Mouse (Mus musculus) layer of hippocampus, adult 2 months (tissue): ENCODE measurements around the gene Nolc1. TPM values are rescaled to one million over a fixed set of nuclear protein-coding genes. Genes with fewer than 3 reads are reported as not detected.
A peak's percentile ranks its signal among the peaks of the same experiment; 100 is the strongest.

ENCODE experiments used
- DNase-seq, 2 experiments: peaks; one replicate each; pipeline ENCODE4 v3.0.0; 2022; ENCODE audit warnings: low spot score in 2 of 2
- H3K27ac ChIP-seq: fragments of 200-600 bp; 2 replicates; pipeline ENCODE4 v1.8.1; 2022
- H3K4me3 ChIP-seq: fragments of 200-600 bp; 2 replicates; pipeline ENCODE4 v1.8.1; 2022; ENCODE audit warnings: mild to moderate bottlenecking
- CTCF ChIP-seq: fragments of 200-600 bp; conservative IDR thresholded peaks from 2 replicates; pipeline ENCODE4 v1.8.1; 2022; ENCODE audit warnings: antibody characterized with exemption, mild to moderate bottlenecking, moderate library complexity
- total RNA-seq, 2 experiments: library from RNA; stranded (reverse); gene quantifications; 2 replicates each; pipeline ENCODE4 v1.2.3; 2021

Nolc1 gene
- total RNA-seq, 2 experiments from 2014 or later: 48.7 to 51.8 TPM

DNA sequence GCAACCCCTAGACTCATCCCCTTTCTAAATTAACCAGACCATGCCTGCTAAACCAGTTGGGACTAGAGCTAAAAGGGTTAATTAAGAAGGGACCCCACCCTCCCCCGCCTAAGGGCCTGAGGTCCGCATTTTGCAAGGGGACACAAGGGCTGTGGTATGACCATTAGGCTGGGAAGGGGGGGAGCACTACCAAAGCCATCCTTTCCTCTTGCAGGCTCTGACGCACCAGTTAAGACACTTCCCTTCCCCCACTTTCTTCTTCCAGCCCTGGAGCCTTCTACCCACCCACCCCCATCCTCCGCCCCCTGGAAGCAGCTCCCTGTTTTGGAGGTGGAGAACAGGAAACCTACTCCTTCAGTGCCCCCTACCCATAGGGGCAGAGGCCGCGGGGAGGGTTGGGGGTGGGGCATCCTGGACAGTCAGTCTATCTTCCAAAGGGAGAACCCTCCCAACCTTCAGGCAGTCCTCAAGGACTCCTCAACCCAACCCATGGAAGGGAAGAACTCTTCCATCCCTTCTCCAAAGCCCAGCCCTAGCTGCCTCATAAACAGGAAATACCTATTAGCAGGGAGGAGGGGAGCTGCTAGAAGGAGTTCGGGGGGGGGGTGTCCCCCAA is 29.9 kb upstream of the Nolc1 start:
- no peak for TF ChIP-seq CTCF
- H3K27ac ChIP-seq: peak overlapping the region; percentile 96
- peak; percentile 39 to 71 for DNase-seq
- H3K4me3 ChIP-seq: peak overlapping the region; percentile 82

DNA sequence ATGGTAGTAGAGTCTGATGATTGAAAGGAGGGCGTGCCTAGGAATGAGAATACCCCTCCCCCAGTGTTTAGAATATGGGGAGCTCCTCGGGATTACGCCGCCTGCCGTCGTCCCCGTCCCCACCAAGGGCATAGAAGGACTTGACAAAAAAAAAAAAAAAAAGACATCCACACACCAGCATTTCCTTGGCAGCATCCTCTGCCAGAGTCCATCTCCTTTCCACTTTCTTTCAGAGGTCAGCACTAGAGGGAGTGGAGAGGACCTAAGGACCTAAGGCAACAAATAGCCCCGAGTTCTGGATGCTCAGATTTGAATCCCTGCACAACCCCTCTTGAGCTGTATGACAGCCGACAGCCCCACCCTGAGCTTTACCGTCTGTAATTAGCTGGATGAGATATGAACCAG is 29.0 kb upstream of the Nolc1 start:
- TF ChIP-seq CTCF: no peak
- H3K4me3 ChIP-seq: no peak overlapping the region
- DNase-seq: no peak
- no peak overlapping the region; the same call in 1 of the 2 replicates for H3K27ac ChIP-seq

DNA sequence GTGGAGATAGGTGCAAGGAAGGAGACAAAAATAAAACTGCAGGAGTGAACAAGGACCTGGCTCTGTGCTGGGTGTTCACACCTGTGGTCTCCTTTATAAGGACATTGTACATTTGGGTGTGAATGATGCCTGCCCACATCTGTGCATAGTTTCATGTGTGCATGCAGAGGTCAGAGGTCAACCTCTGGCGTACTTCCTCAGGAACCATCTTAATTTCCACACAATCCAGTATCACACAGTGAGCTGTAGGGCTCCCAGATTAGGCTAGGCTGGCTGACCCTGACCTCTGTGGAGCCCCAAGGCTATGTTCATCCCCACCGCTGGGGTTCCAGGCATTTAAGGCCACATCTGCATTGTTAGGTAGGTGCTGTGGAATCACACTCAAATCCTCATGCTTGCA is 28.2 kb upstream of the Nolc1 start:
- no peak for DNase-seq
- Histone ChIP-seq H3K27ac (no peak overlapping the region), H3K4me3 (no peak overlapping the region)
- TF ChIP-seq CTCF: no peak

DNA sequence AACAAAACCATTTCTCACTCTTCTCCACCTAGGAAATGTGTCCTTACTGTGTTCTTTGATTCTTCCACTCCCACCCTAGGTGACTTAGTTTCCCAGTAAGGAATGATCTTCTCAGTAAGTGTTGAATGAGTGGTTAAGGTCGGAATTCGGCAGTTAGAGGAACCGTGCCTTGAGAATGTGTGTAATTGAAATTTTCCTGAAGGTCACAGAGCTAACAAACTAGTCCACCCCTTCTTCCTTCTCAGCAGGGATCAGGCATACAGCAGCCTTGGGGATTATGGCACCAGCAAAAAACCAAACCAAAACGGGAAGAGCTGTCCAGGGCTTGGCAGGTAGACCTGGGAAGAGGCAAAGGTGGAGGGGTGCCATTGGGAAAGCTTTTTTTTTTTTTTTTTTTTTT is 26.5 kb upstream of the Nolc1 start:
- no peak overlapping the region for H3K4me3 ChIP-seq
- H3K27ac ChIP-seq: no peak overlapping the region
- TF ChIP-seq CTCF: no peak
- no peak for DNase-seq

DNA sequence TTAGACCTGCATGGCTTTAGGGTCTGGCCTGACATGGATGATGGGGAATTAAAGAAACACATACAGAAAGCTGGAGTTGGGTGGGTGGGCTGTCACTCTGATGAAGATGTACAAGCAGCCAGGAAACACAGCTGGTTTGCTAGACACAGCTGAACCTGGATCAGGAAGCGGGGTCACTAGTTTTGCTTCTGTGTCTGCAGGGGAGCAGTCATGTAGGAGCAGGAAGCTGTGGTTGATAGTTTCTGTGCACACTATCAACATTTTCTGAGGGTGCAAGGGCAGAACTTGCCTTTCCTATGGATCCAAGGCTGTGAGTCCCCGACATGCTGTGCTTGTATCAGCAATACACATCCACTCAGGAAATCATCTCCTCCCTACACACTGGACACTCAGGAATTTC is 25.2 kb upstream of the Nolc1 start:
- no peak for DNase-seq
- TF ChIP-seq CTCF: no peak
- Histone ChIP-seq H3K27ac (no peak overlapping the region), H3K4me3 (no peak overlapping the region)

DNA sequence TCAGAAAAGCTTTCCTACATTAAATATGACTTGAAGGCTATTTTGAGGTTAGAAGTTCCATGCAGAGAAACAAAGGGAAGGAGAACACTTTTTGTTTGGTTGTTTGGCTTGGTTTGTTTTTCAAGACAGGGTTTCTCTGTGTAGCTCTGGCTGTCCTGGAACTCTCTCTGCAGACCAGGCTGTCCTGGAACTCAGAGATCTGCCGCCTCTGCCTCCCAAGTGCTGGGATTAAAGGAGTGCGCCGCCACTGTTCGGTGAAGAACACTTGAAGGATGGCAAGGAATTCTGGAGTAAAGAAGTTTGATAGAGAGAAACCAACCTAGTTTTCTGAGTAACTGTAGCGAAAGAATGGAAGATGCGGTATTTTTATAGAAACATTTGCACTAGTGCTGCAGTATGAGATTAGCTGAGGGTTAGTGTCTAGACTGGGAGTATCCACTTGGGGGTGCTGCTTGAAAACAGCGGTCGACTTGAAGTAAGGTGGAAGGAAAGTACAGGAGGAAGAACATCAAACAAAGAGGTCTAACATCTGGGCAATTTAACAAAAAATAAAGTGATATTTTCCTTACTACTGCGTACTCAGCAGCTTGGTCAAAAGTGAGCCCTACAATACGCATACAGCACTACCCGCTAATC is 19.8 kb upstream of the Nolc1 start:
- peak; percentile 80 for TF ChIP-seq CTCF
- no peak for DNase-seq
- peak overlapping the region; percentile 73 for H3K4me3 ChIP-seq
- H3K27ac ChIP-seq: peak overlapping the region; percentile 93

DNA sequence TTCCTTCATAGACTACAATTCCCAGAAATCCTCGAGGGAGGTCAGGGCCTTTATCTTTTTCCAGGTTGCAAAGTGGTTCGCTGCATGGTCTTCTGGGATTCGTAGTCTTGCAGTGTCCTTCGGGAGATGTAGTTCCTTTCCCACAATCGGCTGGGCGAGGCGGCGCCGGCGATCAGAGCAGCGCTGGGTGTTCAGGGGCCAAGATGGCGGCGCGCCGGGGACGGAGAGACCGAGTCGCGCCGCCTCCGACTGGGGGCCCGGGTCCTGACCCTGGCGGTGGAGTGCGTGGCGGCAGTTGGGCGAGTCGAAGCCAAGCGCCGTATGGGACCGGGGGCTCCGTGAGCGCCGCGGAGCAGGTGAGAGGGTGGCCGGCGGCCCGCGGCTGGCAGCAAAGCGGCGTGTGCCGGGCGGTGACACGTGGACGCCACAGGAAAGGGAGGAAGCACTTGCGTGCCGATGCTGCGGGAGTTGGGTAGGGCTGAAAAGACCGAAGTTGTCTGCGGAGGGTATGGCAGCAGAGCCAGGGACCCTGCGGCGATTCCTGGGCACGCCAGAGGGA is 19.2 kb upstream of the Nolc1 start:
- peak overlapping the region; percentile 93 for H3K27ac ChIP-seq
- H3K4me3 ChIP-seq: peak overlapping the region; percentile 73
- peak; percentile 91 to 96 for DNase-seq
- TF ChIP-seq CTCF: peak; percentile 42

DNA sequence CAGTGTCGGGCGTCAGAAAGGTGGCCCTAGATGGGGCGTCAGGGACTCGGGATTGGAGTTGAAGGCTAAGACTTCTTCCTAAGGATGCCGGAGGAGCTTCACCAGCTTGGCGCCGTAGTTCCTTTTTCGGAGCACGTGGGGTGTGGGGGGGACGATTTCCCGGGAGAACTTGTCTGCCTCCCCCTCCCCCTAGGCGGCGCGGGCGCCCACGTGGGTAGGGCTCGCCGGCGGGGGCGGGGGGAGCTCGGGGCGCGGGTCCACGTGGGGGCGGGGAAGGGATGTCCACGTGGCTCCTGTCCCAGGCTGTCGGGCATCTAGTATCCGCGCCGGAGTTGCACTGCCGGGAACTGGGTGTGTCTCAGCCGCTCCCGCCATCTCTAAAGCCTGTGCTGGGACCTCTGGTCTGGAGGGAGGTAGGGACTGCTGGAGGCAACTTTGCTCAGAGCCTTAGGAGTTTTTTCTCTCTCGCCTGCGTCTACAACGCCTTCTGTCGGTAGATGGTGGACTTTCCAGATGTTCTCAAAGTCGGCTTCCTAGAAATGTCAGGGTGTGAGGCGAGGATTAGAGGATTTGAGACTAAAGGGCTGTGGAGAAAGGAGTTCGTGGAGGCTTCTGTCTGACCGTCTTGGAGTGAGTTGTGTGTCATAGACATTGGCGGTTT is 18.6 kb upstream of the Nolc1 start:
- peak overlapping the region; percentile 73 for H3K4me3 ChIP-seq
- peak; percentile 40; the same call in 1 of the 2 replicates for TF ChIP-seq CTCF
- DNase-seq: peak; percentile 75 to 77

DNA sequence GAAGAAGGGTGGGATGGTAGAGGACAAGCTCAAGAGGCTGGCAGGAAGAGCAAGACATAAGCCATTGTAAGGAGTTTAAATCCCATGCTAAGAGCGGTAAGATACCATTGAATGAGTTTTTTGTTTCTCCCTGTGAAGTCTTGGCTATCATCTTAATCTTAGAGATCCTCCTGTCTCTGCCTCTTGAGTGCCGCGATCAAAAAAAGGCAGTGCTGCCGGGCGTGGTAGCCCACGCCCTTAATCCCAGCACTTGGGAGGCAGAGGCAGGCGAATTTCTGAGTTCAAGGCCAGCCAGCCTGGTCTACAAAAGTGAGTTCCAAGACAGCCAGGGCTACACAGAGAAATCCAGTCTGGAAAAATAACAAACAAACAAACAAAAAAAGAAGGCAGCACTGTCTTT is 17.2 kb upstream of the Nolc1 start:
- TF ChIP-seq CTCF: no peak
- Histone ChIP-seq H3K4me3 (no peak overlapping the region), H3K27ac (no peak overlapping the region)
- no peak for DNase-seq

More for the DNA sequence above, 18.6 kb upstream of the Nolc1 start:
- peak overlapping the region; percentile 93 for H3K27ac ChIP-seq

DNA sequence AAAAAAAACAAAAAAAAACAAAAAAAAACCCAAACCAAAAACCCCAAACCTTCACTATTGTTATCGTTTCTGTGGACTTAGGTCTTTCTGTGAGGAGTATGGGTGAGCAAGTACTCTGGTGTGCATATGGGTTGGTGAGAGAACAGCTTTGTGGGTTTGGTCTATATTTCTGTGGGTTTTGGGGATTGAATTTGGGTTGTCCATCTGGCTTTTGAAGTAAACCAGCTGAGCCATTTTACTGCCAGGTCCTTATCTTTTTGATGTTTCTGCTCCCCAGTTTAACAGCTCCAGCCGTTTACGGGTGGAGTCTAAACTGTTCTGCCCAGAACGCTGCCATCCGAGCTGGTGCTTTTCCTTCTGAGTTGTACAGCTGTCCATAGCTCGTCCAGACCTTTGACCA is 14.8 kb upstream of the Nolc1 start:
- Histone ChIP-seq H3K4me3 (no peak overlapping the region), H3K27ac (no peak overlapping the region)
- TF ChIP-seq CTCF: no peak
- DNase-seq: no peak

DNA sequence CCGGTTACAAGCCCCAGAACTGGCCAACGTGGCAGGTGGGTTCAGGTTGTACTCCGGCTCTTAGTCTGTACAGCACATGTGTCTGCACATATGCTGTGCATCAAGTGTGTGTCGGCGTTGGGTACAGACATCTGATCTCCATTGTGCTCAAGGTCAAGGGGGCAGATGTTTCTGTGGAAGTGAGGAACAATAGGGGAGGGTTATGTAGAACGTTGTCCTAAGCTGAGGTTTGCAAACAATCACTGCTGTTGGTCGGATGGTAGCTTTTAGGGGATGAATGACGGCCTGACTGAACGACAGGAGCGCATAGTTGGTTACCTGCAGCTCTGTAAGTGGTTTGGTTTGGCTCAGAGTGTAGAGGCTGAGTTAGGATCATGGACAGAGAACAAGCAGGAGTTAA is 7.6 kb upstream of the Nolc1 start:
- Histone ChIP-seq H3K27ac (no peak overlapping the region), H3K4me3 (no peak overlapping the region)
- no peak for TF ChIP-seq CTCF
- DNase-seq: no peak

DNA sequence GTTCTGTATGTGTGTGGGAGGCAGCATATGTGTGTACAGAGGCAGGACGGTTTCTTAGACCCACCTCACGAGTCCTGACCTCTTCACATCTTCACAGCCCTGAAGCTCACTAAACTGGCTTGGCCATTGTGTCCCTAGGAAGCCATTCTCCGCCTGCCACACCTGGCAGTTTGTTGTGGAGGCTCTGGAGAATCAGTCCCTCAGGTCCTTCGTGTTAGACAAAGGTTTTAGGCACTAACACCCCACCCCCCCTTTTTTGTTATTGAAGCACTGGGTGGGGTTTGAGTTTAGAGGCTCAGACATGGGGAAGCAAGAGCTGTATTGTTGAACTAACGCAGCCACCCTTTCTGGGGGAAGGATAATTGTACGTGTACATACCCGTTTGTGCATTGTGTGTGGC is 2.4 kb upstream of the Nolc1 start:
- H3K27ac ChIP-seq: no peak overlapping the region
- no peak overlapping the region for H3K4me3 ChIP-seq
- DNase-seq: no peak
- TF ChIP-seq CTCF: no peak

DNA sequence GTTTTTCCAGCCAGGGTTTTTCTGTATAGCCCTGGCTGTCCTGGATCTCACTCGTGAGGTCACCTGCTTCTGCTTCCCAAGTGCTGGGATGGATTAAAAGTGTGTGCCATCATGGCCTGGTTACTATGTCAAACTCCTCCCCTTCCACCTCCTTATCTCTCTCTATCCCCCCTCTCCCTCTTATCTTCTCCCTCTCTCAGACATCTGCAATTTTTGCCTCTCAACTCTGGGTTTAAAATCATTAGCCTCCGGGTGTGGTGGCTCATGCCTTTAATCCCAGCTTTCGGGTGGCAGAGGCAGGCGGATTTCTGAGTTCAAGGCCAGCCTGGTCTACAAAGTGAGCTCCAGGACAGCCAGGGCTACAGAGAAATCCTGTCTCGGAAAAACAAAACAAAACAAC is 1.4 kb upstream of the Nolc1 start:
- Histone ChIP-seq H3K27ac (no peak overlapping the region), H3K4me3 (no peak overlapping the region)
- TF ChIP-seq CTCF: no peak
- no peak for DNase-seq
